Mouse (Mus musculus): ENCODE measurements around the gene Zscan5b. TPM values are rescaled to one million over a fixed set of nuclear protein-coding genes. Genes with fewer than 3 reads are reported as not detected.

Gene Zscan5b
- not detected in 2 replicates for polyA plus RNA-seq (2012; ENCODE audit: low replicate concordance)

DNA sequence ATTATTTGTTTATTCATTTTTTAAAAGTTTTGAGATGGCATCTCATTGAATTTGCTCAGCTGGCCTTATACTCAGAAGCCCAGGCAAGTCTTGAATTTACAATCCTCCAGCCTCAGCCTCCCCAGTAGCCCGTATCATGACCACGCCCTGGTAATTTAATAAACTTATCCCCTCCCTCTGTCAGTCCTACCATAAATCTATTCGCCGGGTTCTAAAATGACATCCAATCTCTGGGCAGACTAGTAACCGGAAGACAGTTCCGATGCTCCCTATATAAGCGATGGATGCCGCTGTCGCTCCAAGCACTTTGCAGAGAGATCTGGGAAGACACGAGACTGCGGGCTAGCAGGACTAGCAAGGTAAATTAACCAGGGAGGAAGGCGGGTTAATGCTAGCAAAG lies at the start of gene Zscan5b:
Gene Zscan5b (plus strand): TSS at position 301 of the 400 bp plus-strand sequence.

DNA sequence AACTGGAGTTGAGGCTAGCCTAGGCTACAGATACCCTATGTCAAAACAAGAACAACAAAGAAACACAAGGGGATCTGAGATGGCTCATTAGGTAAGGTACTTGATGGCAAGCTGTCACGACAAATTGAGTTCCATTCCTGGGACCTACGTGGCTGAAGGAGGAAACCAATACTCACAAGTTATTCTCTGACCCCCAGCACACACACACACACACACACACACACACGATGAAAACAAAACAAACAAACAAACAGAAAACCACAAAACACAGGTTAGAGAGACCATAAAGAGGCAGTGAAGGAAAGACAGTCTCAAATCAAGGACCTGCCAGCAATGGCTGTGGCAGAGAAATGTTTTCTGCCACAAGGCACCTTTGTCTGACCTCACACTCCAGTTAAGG lies 25.3 kb upstream of the Zscan5b start, which contains the start of gene Galp:
Gene Galp (plus strand): TSS at position 301 of the 400 bp plus-strand sequence.

DNA sequence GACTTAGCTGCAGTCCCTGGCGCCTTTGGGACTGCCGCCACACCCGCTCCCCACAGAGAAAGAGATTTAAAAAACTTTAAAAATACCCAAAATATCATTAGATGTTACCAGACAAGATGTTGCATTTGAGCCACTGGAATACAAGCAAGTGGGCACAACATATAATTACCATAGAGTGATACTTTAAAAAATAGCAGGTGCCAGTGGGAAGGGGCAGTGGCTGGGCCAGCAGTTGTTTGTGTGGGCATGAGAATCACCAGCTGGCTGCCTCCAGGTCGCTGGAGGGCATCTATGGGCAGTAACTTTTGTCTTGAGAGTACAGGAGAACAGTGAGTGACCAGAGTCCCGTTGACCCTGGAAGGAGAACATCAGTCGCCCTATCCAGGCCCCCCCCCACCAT lies 30.3 kb downstream of the Zscan5b start, which contains the start of gene Epp13:
Gene Epp13 (plus strand): TSS at position 301 of the 400 bp plus-strand sequence.

GRCm38 (mm10) chr7:6285842-6286705 lies 64.0 kb downstream of the Zscan5b start, which contains the start of gene Zfp667:
TSS of gene Zfp667 (plus strand) at chr7:6286579.

Other genes with a start within 250 kb of the Zscan5b start
- gene Vmn1r65, start 211.3 kb upstream of the Zscan5b start, polyA plus RNA-seq (2012; ENCODE audit: low replicate concordance): not detected in 2 replicates
- gene Nlrp4c, start 177.1 kb upstream of the Zscan5b start, polyA plus RNA-seq (2012; ENCODE audit: low replicate concordance): not detected in 2 replicates
- 36.9 and 38.0 TPM in 2 replicates for gene Zfp787, start 66.3 kb upstream of the Zscan5b start, polyA plus RNA-seq (2012; ENCODE audit: low replicate concordance)
- 38.6 and 41.4 TPM in 2 replicates for gene Zfp444, start 50.1 kb upstream of the Zscan5b start, polyA plus RNA-seq (2012; ENCODE audit: low replicate concordance)
- gene Galp, start 25.2 kb upstream of the Zscan5b start, polyA plus RNA-seq (2012; ENCODE audit: low replicate concordance): not detected in 2 replicates
- gene Epp13, start 30.4 kb downstream of the Zscan5b start, polyA plus RNA-seq (2012; ENCODE audit: low replicate concordance): not detected in 2 replicates
- gene Zfp667, start 64.3 kb downstream of the Zscan5b start, polyA plus RNA-seq (2012; ENCODE audit: low replicate concordance): 0.45 and 0.68 TPM in 2 replicates
- 0.68 and 3.8 TPM in 2 replicates for gene Zfp583, start 109.0 kb downstream of the Zscan5b start, polyA plus RNA-seq (2012; ENCODE audit: low replicate concordance)
- gene Gm3854, start 121.5 kb downstream of the Zscan5b start, polyA plus RNA-seq (2012; ENCODE audit: low replicate concordance): not detected in 2 replicates
- 0.30 TPM in 1 of 2 replicates, not detected in the other for gene Zfp78, start 141.0 kb downstream of the Zscan5b start, polyA plus RNA-seq (2012; ENCODE audit: low replicate concordance)
- gene Zfp28, start 161.0 kb downstream of the Zscan5b start, polyA plus RNA-seq (2012; ENCODE audit: low replicate concordance): 0.40 and 0.44 TPM in 2 replicates
- not detected in 2 replicates for gene Smim17, start 176.4 kb downstream of the Zscan5b start, polyA plus RNA-seq (2012; ENCODE audit: low replicate concordance)
- gene Gm20715, start 188.0 kb downstream of the Zscan5b start, polyA plus RNA-seq (2012; ENCODE audit: low replicate concordance): not detected in 2 replicates
- gene Olfr1344, start 216.4 kb downstream of the Zscan5b start, polyA plus RNA-seq (2012; ENCODE audit: low replicate concordance): 0.17 TPM in 1 of 2 replicates, not detected in the other
- gene Olfr1336, start 233.9 kb downstream of the Zscan5b start, polyA plus RNA-seq (2012; ENCODE audit: low replicate concordance): not detected in 2 replicates
- 0.06 TPM in 1 of 2 replicates, not detected in the other for gene Olfr1346, start 244.8 kb downstream of the Zscan5b start, polyA plus RNA-seq (2012; ENCODE audit: low replicate concordance)

Measured in leukemia stem cell, adult 10-12 weeks (primary cell).